ENCODE assay signal across 10 mouse cellular contexts in the genomic region with DNA sequence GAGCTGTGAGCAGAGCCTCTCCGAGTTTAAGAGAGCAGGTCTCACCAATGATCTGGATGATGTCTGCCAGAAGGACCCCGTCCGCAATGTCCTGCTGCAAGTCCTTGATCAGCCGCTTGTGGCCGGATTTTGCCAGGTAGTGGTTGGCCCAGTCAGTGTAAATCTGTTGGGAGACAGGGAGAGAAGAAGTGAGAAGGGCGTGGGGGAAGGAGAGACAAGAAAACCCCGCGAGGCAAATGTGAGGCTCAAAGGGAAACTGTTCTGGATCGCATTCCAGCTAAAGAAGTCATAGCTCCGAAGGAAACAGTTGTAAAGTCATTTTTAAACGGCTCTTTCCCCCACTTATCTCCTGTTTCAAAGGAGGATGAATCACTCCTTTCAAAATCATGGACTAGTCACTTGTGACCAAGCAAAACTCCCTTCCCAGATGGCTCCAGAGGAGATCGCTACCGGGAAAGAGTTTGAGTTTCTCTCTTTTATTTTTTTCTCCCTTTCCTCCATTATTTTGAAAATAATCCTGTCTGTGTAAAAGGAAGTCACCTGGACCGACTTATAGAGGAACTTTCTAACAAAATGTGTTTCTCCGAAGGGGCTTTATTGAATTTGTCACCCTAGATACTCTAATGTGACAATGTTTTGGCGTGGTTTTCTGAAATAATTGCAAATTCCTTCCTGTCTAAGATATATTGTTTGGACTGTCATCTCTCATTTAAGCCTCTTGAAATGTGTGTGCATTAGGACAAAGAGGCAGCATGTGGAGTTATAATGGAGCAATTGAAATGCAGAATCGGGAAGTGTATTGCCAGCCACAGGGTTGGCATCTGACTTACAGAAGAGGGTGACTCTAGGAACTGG.
DNase-seq lines count a peak whose midpoint lies in the region; ATAC-seq and TF ChIP-seq lines count a peak whose summit lies in the region.
"Had no signal": no experiment of that assay in that cellular context is flagged by ENCODE, and none has a peak within 500 bp of the region (broad histone marks: within the 10 kb centered on the region; RNA-seq: fewer than 3 reads in every experiment).

No protein-coding gene starts in this region.

- no peak overlapping the region for H3K4me2 ChIP-seq in hindbrain, embryonic 12.5 days (replicated peaks)
- H3K4me2 ChIP-seq: midbrain, embryonic 13.5 days had no signal

- CTCF ChIA-PET in Patski (lab: Charles Lee), result interaction anchor here (1.4 to 1.5 kb wide), 2 partner anchors 9 to 39 kb away, joined by 4 read pairs; no protein-coding TSS in a partner anchor

- DNase-seq in cerebellum, postnatal 10 days, result peak; percentile 12 to 24
- DNase-seq in cerebellum, adult 9-11 months, result no peak
- peak; percentile 24 to 28 for DNase-seq in left cerebral cortex, adult 18-20 months (ENCODE audit: low spot score in 2 of 2)
- no peak for DNase-seq in left cerebral cortex, adult 8-10 months (ENCODE audit: low spot score in 2 of 2)
- peak; percentile 64 for DNase-seq in Patski (ENCODE audit: low read depth, low spot score)
- DNase-seq in kidney, postnatal 10 days, result peak; percentile 33
- DNase-seq in ovary, adult 18-20 months (ENCODE audit: low spot score), result no peak

- H3K27me3 ChIP-seq in Patski, result no peaks in the 10 kb centered on the region
- H3K27me3 ChIP-seq in hindbrain, embryonic 12.5 days, result no peaks in the 10 kb centered on the region
- H3K27me3 ChIP-seq: midbrain, embryonic 13.5 days had no signal

- H3K4me3 ChIP-seq in hindbrain, embryonic 12.5 days, result no peak overlapping the region
- H3K4me3 ChIP-seq: midbrain, embryonic 13.5 days had no signal

- in situ Hi-C loops in Patski (cut with MboI; ENCODE audit: low pct_unique_long_range_greater_than_20kb), result no loop called here

- H3K27ac ChIP-seq in hindbrain, embryonic 12.5 days, result no peak overlapping the region
- H3K27ac ChIP-seq: midbrain, embryonic 13.5 days had no signal

- no peak for TF ChIP-seq CTCF in Patski (IDR thresholded peaks at IDR 0.05)

- H3K4me1 ChIP-seq in hindbrain, embryonic 12.5 days, result no peaks in the 10 kb centered on the region

- no peaks in the 10 kb centered on the region for H3K9me3 ChIP-seq in hindbrain, embryonic 12.5 days (replicated peaks)
- H3K9me3 ChIP-seq: midbrain, embryonic 13.5 days had no signal

- ATAC-seq in Patski, result peak; percentile 99
- no peak for ATAC-seq in hindbrain, embryonic 12.5 days (ENCODE audit: low FRiP score)
- ATAC-seq: CD4-positive, CD25-positive, alpha-beta regulatory T cell, adult 4 months; midbrain, embryonic 13.5 days had no signal

- 78% methylated on average over 17 of the region's 17 CpGs for WGBS in hindbrain, embryonic 12.5 days

- no peak overlapping the region for H3K9ac ChIP-seq in hindbrain, embryonic 12.5 days
- H3K9ac ChIP-seq: midbrain, embryonic 13.5 days had no signal

- H3K36me3 ChIP-seq in hindbrain, embryonic 12.5 days, result no peaks in the 10 kb centered on the region
- H3K36me3 ChIP-seq: midbrain, embryonic 13.5 days had no signal

- POLR2A ChIA-PET in Patski (lab: Charles Lee), result no interaction called here

Comparison
In these comparisons a context has a peak if more than half of its experiments do, and no peak if none do; other contexts are left out.
1. DNase-seq: peak in cerebellum, postnatal 10 days (2 of 2), left cerebral cortex, adult 18-20 months (2 of 2), Patski (single experiment) and kidney, postnatal 10 days (single experiment); none in cerebellum, adult 9-11 months (single experiment), left cerebral cortex, adult 8-10 months (0 of 2) and ovary, adult 18-20 months (single experiment).